In the genomic region with DNA sequence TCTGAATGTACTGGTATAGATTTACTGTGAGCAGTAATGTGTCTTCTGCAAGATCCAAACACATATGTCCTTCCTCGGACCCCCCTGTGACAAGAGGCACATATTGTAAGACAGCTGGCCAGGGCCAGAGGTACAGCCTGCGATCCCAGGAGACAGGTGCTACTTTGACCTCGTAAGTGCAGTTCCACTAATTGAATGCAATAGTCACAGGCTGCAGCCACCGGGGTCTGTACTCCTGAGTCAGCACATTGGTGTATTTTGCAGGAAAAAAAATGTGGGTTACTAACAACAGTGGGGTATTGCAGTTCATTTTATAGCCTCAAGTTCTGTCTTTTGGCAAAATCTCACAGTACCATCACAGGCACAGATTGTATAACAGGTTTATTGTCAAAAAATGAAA, we compare ENCODE assay signal across 23 mouse cellular contexts.
DNase-seq lines count a peak whose midpoint lies in the region; ATAC-seq and TF ChIP-seq lines count a peak whose summit lies in the region.
"Had no signal": no experiment of that assay in that cellular context is flagged by ENCODE, and none has a peak within 500 bp of the region (broad histone marks: within the 10 kb centered on the region; RNA-seq: fewer than 3 reads in every experiment).

No protein-coding gene starts in this region.

- ATAC-seq in hindbrain, embryonic 16.5 days: no peak
- ATAC-seq: activated CD4-positive, CD25-positive, alpha-beta regulatory T cell, adult 4 months; CD4-positive, CD25-positive, alpha-beta regulatory T cell, adult 4 months; lung, postnatal 0 days had no signal

- H3K9me3 ChIP-seq in hindbrain, embryonic 10.5 days: no peaks in the 10 kb centered on the region
- no peaks in the 10 kb centered on the region for H3K9me3 ChIP-seq in hindbrain, embryonic 16.5 days (ENCODE audit: control insufficient read depth, low read length)
- H3K9me3 ChIP-seq in ES-E14 (ENCODE audit: control insufficient read depth, insufficient read depth, low read depth, low read length): no peaks in the 10 kb centered on the region
- H3K9me3 ChIP-seq: hindbrain, embryonic 13.5 days; midbrain, embryonic 12.5 days had no signal

- peak; percentile 49 for DNase-seq in embryo, embryonic 11 days
- no peak for DNase-seq in embryo, embryonic 9.5 days (ENCODE audit: extremely low spot score)
- DNase-seq in hindbrain, embryonic 10.5 days (ENCODE audit: low spot score): peak; percentile 29
- DNase-seq in ES-E14 (ENCODE audit: low read depth, low spot score): no peak
- peak; percentile 54 for DNase-seq in mesoderm, embryonic 11.5 days (ENCODE audit: low read depth, low spot score)
- DNase-seq in thymus, postnatal 25 days: no peak
- DNase-seq in right cerebral cortex, adult 2 months (ENCODE audit: low spot score in 2 of 2): no peak
- DNase-seq: adrenal gland, postnatal 10 days; cerebellum, adult 11 months; gastrocnemius, postnatal 25 days; kidney, adult 11 months; liver; right cerebral cortex, postnatal 4 days; thymus, postnatal 4 days had no signal

- H3K36me3 ChIP-seq in hindbrain, embryonic 10.5 days: no peaks in the 10 kb centered on the region
- no peaks in the 10 kb centered on the region for H3K36me3 ChIP-seq in hindbrain, embryonic 16.5 days (ENCODE audit: control insufficient read depth, insufficient read depth, low read length)
- no peaks in the 10 kb centered on the region for H3K36me3 ChIP-seq in ES-E14 (ENCODE audit: control insufficient read depth, insufficient read depth, low read length, poor library complexity, severe bottlenecking)
- H3K36me3 ChIP-seq: G1E; hindbrain, embryonic 13.5 days; midbrain, embryonic 12.5 days had no signal

- H3K27ac ChIP-seq in hindbrain, embryonic 10.5 days: no peak overlapping the region; the same call in 1 of the 2 replicates
- H3K27ac ChIP-seq in hindbrain, embryonic 16.5 days (ENCODE audit: low read depth, low read length): no peak overlapping the region
- H3K27ac ChIP-seq in ES-E14 (ENCODE audit: insufficient read depth, low read depth, low read length, poor library complexity, severe bottlenecking): no peak overlapping the region
- H3K27ac ChIP-seq: kidney, postnatal 0 days; midbrain, embryonic 12.5 days had no signal

- no peak overlapping the region for H3K4me3 ChIP-seq in hindbrain, embryonic 10.5 days
- no peak overlapping the region for H3K4me3 ChIP-seq in hindbrain, embryonic 16.5 days (ENCODE audit: low read length)
- no peak overlapping the region for H3K4me3 ChIP-seq in ES-E14 (ENCODE audit: insufficient read depth in 1 of 2, low read depth in 1 of 2, low read length in 2 of 2, poor library complexity in 1 of 2, severe bottlenecking in 1 of 2)
- H3K4me3 ChIP-seq: erythroblast, embryonic 14.5 days; hindbrain, embryonic 13.5 days; midbrain, embryonic 12.5 days had no signal

- H3K9ac ChIP-seq in hindbrain, embryonic 16.5 days (ENCODE audit: low read depth, low read length): no peak overlapping the region
- no peak overlapping the region for H3K9ac ChIP-seq in ES-E14 (ENCODE audit: insufficient read depth, low read depth, low read length, poor library complexity, severe bottlenecking)
- H3K9ac ChIP-seq: hindbrain, embryonic 13.5 days; midbrain, embryonic 12.5 days had no signal

- no peaks in the 10 kb centered on the region for H3K27me3 ChIP-seq in hindbrain, embryonic 10.5 days (ENCODE audit: insufficient read depth, poor library complexity, severe bottlenecking)
- H3K27me3 ChIP-seq in hindbrain, embryonic 16.5 days (replicated peaks; ENCODE audit: control insufficient read depth, insufficient read depth, low read length): no peaks in the 10 kb centered on the region
- H3K27me3 ChIP-seq: hindbrain, embryonic 13.5 days; midbrain, embryonic 12.5 days had no signal

- no peak overlapping the region for H3K4me2 ChIP-seq in hindbrain, embryonic 16.5 days (ENCODE audit: low read length)
- H3K4me2 ChIP-seq: midbrain, embryonic 12.5 days had no signal

- in situ Hi-C loops in ES-E14 (cut with MboI; ENCODE audit: low sequenced_read_pairs in 2 of 2, unreplicated experiment in 2 of 2): no loop called here

- H3K4me1 ChIP-seq in hindbrain, embryonic 10.5 days (replicated peaks): peaks cover 40% of the 10 kb centered on the region
- H3K4me1 ChIP-seq in hindbrain, embryonic 16.5 days (ENCODE audit: control insufficient read depth, insufficient read depth, low read depth, low read length): peaks cover 15% of the 10 kb centered on the region
- no peaks in the 10 kb centered on the region for H3K4me1 ChIP-seq in ES-E14 (ENCODE audit: control insufficient read depth in 2 of 2, insufficient read depth in 2 of 2, low read length in 2 of 2, poor library complexity in 1 of 2)

- WGBS in hindbrain, embryonic 10.5 days: 67% methylated on average over 4 of the region's 4 CpGs
- 53% methylated on average over 4 of the region's 4 CpGs for WGBS in hindbrain, embryonic 16.5 days

TF ChIP-seq in ES-E14, 5 proteins besides CTCF, POLR2A, EP300 and RAD21:
- TF ChIP-seq ZC3H11A (IDR thresholded peaks at IDR 0.05; ENCODE audit: borderline replicate concordance, low read depth, low read length) (no peak), MAFK (IDR thresholded peaks at IDR 0.05; ENCODE audit: insufficient read depth, low read depth, low read length) (peak; percentile 60)

Comparison
In these comparisons a context has a peak if more than half of its experiments do, and no peak if none do; other contexts are left out.
1. DNase-seq: peak in embryo, embryonic 11 days (single experiment), hindbrain, embryonic 10.5 days (single experiment) and mesoderm, embryonic 11.5 days (single experiment); none in embryo, embryonic 9.5 days (single experiment), ES-E14 (single experiment), thymus, postnatal 25 days (single experiment) and right cerebral cortex, adult 2 months (0 of 2).